Mouse (Mus musculus) T-helper 2 cell (primary cell): ENCODE results near the gene Ndrg4.

Experiments used
- in situ Hi-C: fragments of 300-600 bp; cut with MboI, MseI; formaldehyde crosslinking; loops from one replicate; pipeline ENCODE4 v1.15.1; 2025; ENCODE audit warnings: high pct_unique_total_duplicates

Gene Ndrg4

DNA sequence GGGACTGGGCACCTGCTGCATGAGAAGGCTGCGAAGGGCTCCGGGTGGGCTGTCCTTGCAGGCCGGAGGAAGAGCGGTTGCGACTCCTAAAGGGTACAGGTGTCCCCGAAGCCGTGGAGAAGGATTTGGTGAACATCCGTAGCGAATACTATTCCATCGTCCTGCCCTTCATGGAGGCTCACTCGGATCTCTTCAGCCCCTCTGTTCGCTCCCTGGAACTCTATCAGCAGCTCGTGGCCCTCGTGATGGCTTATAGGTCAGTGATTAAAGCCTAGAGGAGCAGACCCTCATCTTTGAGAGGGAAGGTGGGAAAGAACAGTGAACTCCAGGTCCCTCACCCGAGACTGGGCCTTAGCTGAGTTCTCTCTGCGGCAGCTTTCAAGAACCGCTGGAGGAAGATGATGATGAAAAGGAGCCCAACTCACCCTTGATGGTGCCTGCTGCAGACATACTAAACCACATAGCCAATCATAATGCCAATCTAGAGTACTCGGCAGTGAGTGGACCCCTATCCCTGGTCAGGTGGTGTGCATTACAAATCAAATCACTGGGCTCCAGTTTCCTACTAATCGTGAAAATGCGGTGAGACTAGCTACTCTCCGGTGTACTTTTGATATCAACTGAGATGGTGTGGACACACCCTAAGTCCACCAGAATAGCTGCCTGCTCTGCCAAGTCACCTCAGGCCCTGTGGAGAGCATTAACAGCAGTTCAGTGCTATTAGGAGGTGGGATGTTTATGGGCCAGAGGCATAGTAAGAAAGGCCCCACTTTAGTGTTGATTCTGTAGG is 40.0 kb downstream of the Ndrg4 start:
- in situ Hi-C loops = no loop called here

DNA sequence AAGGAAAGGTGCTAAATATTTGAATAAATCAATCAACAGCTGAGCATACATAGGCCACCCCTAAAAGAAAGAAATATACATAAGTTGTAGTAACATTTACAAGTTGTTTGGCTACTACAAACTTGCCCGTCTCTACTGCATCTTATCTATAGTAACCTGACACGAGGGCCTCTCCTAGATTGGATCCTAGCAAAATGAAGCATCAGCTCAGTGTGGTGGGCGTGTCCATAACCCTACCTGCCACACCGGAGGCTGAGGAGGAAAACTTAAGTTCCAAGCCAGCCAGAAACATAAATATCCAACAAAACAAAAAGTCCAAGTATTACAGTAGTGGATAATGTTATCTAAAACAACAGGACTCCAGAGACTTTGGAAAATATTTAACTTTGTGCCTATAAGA is 50.8 kb downstream of the Ndrg4 start:
- in situ Hi-C loops = no loop called here

DNA sequence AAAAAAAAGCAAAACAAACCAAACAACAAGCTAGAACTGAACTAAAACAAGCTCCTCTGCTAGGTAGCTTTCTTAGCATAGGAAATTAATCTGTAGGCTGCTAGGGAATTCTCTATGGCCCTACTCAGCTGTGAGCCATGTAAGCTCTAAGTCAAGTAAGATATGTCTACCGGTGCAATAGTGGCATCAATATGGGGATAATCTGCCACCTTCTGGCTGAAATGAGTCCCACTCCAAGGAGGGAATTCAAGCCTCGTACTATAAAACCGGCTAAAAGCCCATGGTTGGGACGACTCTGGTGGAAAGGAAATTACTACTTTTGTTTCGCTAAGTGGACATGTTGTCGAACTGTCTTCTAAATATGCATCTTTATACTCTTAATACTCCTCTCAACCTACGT is 61.8 kb downstream of the Ndrg4 start:
- in situ Hi-C loops = no loop called here

DNA sequence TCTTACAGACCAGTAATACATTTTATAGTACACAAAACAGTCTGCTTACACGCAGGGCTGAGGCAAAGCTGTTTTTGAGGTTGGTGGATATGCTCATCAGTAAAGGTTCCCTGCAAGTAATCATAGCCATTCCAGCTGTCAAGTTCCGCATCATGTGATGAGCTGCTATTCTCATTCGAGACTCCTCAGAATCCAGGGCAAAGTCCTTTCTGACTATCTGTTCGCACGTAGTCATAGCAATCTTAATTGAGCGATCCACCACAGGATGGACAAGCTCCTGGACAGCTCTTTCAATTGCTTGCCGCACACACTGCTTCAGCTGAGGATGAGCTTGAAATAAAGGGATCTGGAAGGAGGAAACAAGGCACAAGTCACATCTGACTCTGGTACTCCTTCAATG is 65.0 kb downstream of the Ndrg4 start:
- in situ Hi-C loops = loop anchor here (10.0 kb wide), 1 partner anchor 287 kb away; no protein-coding TSS in a partner anchor

DNA sequence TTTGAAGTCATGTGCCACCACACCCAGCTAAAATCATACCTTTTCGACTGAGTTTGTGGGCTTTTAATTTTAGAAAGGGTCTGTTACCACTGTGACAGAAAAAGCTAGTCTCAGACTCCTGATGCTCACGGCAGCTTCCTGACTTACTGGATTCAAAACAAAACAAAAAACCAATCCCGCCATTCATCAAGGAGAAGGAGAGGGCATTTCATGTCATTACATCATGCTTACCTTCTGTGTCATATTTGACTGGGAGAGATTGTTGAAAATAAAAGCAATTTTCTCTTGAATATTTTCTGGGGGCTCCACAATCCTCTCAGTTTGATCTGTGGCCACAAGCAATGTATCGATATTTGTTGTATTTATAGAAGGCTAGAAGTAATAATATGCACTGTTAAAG is 71.2 kb downstream of the Ndrg4 start:
- in situ Hi-C loops = loop anchor here (10.0 kb wide), 1 partner anchor 293 kb away; no protein-coding TSS in a partner anchor

DNA sequence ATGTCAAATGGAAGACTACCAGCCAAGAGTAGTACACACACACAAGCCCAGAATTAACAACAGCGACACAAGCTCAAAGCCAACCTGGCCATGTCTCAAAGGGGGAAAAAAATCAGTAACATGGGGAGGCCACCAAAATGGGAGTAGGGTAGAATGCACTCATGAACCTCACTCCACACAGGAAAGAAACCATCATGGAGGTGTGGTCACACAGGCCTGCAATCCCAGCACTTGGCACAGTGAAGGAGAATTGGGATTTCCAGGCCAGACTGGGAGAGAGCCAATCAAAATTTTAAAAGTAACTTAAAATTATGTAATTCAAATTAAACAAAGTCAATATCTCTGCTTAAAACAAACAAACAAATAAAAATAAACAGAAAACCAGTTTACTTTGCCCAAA is 75.1 kb downstream of the Ndrg4 start:
- in situ Hi-C loops = no loop called here

DNA sequence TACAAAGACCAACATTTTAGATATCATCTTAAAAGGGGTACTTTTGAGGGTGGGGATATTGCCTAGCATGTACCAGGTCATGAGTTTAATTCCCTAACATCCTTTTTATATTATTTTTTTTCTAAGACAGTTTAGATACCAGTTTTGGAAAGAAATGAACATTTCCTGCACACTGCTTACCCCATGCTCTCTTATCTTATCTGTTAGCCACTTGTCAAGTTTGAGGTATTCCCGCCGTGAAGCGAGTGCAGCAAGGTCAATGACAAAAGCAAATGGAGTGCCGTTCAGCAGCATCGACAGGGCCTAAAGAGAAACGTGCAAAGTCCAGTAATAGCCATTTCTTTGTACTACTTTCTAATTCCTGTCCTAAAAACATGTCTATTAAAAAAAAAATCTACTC is 83.5 kb downstream of the Ndrg4 start:
- in situ Hi-C loops = no loop called here

DNA sequence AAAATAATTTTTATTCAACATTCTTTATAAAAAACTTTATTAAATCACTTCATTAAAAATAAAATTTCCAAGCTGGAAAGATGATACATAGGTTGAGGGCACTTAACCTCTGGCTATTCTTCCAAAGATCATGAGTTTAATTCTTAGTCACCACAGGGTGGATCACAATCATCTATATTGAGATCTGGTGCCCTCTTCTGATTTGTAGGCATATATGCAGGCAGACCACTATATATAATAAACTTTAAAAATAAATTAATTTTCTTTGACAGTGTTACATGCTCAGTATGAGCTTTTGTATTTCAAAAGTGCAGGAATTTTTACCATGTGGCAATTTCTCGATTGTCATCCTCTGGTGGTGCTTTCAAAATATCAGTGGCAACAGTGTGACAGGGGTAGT is 87.4 kb downstream of the Ndrg4 start:
- in situ Hi-C loops = no loop called here
